Mouse (Mus musculus) embryonic facial prominence, embryonic 10.5 days (tissue): ENCODE data around the gene Rps6ka2. TPM values are rescaled to one million over a fixed set of nuclear protein-coding genes. Genes with fewer than 3 reads are reported as not detected.
"Not testable (repeated sequence)": the region's sequence is repeated elsewhere in the genome, so short reads cannot be mapped to it uniquely, and the experiment has no call there.

Experiments used
- DNase-seq: peaks from one replicate; pipeline ENCODE4 v3.0.0-alpha.2; 2017; ENCODE audit warnings: low spot score
- H3K27ac ChIP-seq: fragments of 300-500 bp; sonication (generic); replicated peaks from 2 replicates; pipeline ENCODE4 v1.5.1; 2016; ENCODE audit warnings: mild to moderate bottlenecking
- H3K27me3 ChIP-seq: fragments of 300-500 bp; sonication (generic); replicated peaks from 2 replicates; pipeline ENCODE4 v1.6.1; 2016; ENCODE audit warnings: low read depth, mild to moderate bottlenecking; ENCODE audit not compliant: poor library complexity, severe bottlenecking
- H3K36me3 ChIP-seq: fragments of 300-500 bp; sonication (generic); replicated peaks from 2 replicates; pipeline ENCODE4 v1.6.1; 2016; ENCODE audit warnings: mild to moderate bottlenecking, moderate library complexity
- H3K4me1 ChIP-seq: fragments of 300-500 bp; sonication (generic); 2 replicates; pipeline ENCODE4 v1.6.1; 2016
- H3K4me3 ChIP-seq: fragments of 300-500 bp; sonication (generic); 2 replicates; pipeline ENCODE4 v1.5.1; 2016; ENCODE audit warnings: mild to moderate bottlenecking, moderate library complexity
- H3K9me3 ChIP-seq: fragments of 300-500 bp; sonication (generic); 2 replicates; pipeline ENCODE4 v1.6.1; 2016; ENCODE audit warnings: mild to moderate bottlenecking
- WGBS: fragments of 180-500 bp; shearing (Covaris S2); methylation state at CpG from one replicate; pipeline ENCODE4 v1.1.7; 2016; 5-methylcytosine and 5-hydroxymethylcytosine counted together
- polyA plus RNA-seq: library from polyadenylated mRNA; unstranded; fragments of >200 nt; fragmentation: Nextera tagmentation; extraction: Ambion mirVana; gene quantifications from 2 replicates; pipeline ENCODE4 v1.2.1, GENCODE M21; 2016

Rps6ka2 gene
- 27.2 and 27.7 TPM in 2 replicates for polyA plus RNA-seq

DNA sequence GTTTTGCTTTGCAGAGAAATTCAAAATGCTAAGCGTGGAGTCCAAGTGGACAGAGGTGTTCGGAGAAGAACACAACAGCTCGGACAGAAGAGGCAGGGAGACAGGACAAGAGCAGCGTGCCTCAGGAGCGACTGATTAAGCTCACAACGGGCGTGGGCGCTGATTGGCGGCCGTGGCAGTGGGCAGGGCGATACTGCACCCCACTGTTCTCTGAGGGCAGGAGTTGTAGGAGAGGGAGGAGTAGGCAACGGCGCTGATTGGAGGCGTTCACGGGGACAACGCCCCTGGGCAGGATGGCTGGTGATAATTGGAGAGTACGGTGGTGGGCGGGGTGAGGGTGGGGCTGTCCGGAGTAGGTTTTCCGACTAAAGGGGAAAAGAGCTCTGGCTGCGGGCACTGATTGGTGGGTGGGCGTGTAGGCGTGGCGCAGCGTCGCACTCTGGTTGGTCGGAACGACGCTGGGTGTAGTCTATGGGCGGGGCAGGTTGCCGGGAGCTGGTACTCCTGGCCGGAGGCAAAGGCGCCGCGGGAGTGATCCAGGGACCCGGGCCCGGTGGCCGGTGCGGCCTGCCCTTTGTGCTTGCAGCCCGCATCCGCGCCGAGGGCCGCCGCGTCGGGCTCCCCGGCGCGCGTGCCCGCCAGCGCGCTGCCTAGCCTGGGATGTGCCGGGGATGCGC is at the start of gene Rps6ka2:
Gene Rps6ka2 (plus strand): TSS at position 489 of the 677 bp plus-strand sequence.
- no peaks in the 10 kb centered on the region for H3K27me3 ChIP-seq
- H3K4me3 ChIP-seq: peak within 1 kb of the TSS; percentile 80
- DNase-seq: peak; percentile 100
- H3K36me3 ChIP-seq: no peaks in the 10 kb centered on the region
- H3K9me3 ChIP-seq: no peaks in the 10 kb centered on the region
- H3K4me1 ChIP-seq: peaks cover 59% of the 10 kb centered on the region
- WGBS: under 1% methylated on average over 56 of the region's 56 CpGs
- H3K27ac ChIP-seq: peak within 1 kb of the TSS; percentile 91

DNA sequence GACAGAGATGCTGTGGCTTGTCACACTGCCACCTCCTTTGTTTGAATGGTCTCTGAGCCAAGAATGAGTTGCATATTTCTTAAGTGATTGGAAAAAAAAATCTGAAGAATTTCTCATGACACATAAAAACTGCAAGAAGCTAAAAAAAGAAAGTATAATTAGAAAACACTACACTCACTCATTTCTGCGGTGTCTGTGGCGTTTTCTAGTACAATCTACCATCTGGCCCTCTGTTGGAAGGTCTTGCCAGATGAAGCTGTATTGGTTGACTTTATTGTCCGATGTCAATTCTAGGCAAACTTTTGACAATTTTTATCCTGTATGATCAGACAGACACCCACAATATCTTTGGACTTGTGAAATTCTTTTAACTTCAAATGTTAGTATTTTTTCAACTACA is 49.1 kb upstream of the Rps6ka2 start:
- H3K4me3 ChIP-seq, H3K9me3 ChIP-seq, H3K4me1 ChIP-seq, H3K36me3 ChIP-seq, DNase-seq, H3K27me3 ChIP-seq, H3K27ac ChIP-seq: not testable (repeated sequence)
- 93% methylated on average over 3 of the region's 3 CpGs for WGBS

DNA sequence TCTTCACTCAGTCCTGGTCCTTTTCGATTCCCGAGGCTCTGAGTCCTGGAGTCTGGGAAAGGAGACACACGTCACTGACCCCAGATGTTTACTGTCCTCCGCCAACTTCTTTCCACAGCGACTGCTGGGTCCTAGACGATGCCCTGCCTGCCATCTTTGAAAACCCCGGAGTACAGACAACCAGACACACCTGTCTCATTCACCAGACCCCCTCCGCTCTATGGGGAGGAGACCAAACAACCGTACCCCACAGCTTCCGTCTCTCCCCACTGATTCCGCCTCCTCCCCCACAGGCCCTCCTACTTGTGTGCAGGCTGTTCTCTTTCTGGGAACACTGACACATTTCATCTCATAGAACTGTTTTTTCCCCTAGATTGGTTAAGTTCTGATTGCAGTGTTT is 47.4 kb upstream of the Rps6ka2 start:
- H3K4me3 ChIP-seq, H3K27me3 ChIP-seq, DNase-seq, H3K36me3 ChIP-seq, H3K4me1 ChIP-seq, H3K9me3 ChIP-seq, H3K27ac ChIP-seq: not testable (repeated sequence)
- 80% methylated on average over 11 of the region's 11 CpGs for WGBS

DNA sequence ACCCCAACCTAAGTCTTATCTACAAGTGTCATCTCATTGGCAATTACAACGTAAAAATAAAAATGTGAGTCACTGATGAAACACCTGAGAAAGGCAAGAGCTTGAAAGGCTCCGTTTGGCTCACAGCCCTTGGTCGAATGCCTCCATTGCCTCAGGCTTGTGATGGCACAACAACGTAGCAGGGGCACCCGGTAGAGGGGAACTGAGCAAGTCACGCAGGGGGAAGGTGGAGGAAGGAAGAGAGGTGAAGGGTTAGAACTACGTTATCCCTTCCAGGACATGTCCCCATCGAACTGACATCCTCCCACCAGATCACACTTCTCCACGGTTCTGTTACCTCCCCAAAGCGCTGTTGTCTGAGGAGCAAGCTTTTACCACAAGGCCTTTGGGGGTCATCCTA is 43.4 kb upstream of the Rps6ka2 start:
- not testable (repeated sequence) for H3K27ac ChIP-seq, H3K4me3 ChIP-seq, H3K36me3 ChIP-seq, DNase-seq, H3K9me3 ChIP-seq, H3K27me3 ChIP-seq, H3K4me1 ChIP-seq
- 71% methylated on average over 10 of the region's 10 CpGs for whole genome bisulfite sequencing

DNA sequence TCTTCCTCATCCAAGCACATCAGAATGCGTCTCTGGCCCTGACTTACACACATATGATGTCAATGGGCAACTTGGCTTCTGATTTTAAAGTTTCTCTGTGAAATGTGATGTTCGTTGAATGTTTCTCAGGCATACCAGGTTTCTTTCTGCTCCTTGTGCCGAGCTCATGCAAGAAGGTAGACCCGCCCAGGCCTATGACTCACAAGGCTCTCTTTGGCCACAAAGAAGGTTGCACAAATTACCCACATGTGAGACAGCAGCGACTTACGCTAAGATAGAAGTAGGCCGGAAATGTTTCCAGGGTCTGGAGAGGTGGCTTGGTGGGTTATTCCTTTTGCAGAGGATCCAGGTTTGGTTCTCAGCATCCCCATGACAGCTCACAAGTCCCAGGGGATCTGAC is 35.9 kb upstream of the Rps6ka2 start:
- H3K36me3 ChIP-seq, H3K4me3 ChIP-seq, DNase-seq, H3K27me3 ChIP-seq, H3K4me1 ChIP-seq, H3K9me3 ChIP-seq, H3K27ac ChIP-seq: not testable (repeated sequence)
- WGBS: no CpG with 5 or more reads among the region's 7 CpGs

DNA sequence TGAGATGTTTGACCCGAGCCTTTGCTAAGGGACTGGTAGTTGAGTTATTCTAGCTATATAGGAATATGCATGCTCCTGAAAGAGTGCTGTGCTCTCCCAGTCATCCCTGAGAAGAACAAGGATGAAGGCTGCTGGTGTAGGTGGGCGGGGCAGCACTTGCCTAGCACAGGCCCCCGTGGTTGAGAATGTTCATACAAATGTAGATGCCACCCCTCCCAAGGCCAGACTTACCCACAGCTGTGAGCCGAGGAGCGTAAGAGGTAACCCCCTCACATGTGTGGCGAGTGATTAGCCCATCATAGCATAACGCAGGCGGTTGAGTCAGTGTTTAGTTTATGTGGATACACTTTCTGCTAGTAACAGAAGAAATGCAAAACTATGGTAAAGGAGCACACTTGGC is 34.6 kb upstream of the Rps6ka2 start:
- not testable (repeated sequence) for H3K4me1 ChIP-seq, DNase-seq, H3K27me3 ChIP-seq, H3K36me3 ChIP-seq, H3K9me3 ChIP-seq, H3K4me3 ChIP-seq, H3K27ac ChIP-seq
- WGBS: 89% methylated on average over 7 of the region's 8 CpGs

DNA sequence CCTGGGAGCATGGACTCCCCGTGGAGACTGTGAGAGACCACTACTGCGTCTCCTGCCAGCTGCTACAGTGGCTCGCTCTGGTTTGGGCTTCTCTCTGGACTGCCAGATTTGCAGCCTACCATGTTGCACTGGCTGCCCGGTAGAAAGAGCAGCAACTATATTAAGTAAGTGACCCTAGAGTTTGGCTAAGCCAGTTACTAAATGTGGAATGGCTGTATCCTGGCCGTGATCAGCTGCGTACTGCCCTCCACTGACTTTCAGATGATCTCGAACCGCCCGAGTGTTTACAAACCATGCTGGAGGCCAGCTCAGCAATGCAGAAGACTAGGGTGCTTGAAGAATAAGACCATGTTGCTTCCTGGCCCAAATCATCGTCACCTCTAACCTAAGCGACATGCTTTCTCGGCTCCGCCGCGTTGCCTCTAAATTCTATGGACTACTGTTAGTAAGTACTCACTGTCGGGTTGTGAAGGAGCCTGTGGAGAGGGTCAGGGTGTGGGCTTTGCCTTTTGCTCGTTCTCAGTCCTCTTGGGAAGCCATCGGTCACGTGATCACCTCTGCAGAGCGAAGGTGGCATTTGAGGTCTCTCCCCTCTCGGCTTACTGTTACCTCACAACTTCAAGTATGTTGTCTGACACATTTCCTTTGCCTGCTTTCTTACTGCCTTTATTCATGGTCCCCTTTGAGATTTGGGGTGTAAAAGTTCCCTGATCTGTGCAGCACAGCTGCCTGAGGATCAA is 31.6 kb upstream of the Rps6ka2 start:
- Histone ChIP-seq H3K36me3 (no peaks in the 10 kb centered on the region), H3K4me3 (no peak overlapping the region), H3K4me1 (no peaks in the 10 kb centered on the region), H3K27ac (no peak overlapping the region), H3K27me3 (0 out of 2 replicates have a peak, but pooled peaks cover 8% of the 10 kb centered on the region), H3K9me3 (no peaks in the 10 kb centered on the region)
- WGBS: 84% methylated on average over 21 of the region's 21 CpGs
- DNase-seq: no peak

DNA sequence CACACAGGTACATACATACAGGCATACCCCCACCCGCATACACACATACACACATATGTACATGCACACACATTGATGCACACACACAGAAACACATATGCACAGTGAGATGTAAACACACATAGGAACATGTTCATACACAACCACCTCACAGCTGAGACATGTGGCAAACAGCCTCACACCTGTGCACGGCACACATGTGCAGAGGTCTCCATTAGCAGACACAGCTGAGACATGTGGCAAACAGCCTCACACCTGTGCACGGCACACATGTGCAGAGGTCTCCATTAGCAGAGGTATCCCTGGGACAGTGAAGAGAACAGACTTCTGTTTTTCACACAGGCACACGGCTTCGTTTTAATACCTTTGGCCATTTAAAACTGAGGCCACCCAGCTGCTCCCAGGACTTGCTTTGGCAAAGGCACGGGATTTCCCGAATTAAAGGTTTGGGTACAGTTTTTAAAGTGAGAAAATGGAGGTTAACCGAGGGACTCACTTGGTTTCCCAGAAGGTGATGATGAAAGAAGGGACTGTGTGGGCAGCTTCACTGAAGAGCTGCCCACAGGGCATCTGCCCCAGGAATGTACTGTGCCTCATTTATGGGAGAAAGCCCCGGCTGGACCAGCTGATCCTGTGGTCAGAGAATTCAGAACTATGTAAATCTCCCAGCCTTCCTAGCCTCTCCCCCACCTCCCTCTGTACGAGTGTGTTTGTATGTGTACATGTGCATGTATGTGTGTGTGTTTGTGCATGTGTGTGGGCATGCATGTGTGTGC is 29.3 kb upstream of the Rps6ka2 start:
- no peaks in the 10 kb centered on the region for H3K36me3 ChIP-seq
- H3K27me3 ChIP-seq: 0 out of 2 replicates have a peak, but pooled peaks cover 8% of the 10 kb centered on the region
- H3K9me3 ChIP-seq: no peaks in the 10 kb centered on the region
- peaks cover 7% of the 10 kb centered on the region for H3K4me1 ChIP-seq
- no peak overlapping the region for H3K4me3 ChIP-seq
- no peak for DNase-seq
- 81% methylated on average over 10 of the region's 10 CpGs for WGBS
- no peak overlapping the region for H3K27ac ChIP-seq

DNA sequence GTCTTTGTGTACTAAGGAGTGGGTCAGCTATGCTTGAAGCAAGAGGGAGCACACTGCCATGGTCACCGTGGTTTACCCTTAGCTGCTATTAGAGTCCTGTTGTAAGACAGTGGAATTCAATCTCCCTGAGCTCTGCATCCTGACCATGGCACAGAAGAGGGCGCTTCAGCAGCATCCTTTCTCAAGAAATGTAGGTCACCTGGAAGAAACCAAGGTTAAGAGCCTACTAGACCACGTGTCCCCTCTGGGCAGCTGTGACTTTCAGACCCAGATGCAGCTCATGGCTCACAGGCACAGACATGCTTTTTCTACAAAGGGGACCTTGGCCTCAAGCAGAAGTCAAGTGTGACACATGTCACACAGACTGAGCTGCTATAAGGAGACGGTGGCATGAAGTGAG is 27.5 kb upstream of the Rps6ka2 start:
- Histone ChIP-seq H3K27ac (no peak overlapping the region), H3K4me1 (peaks cover 7% of the 10 kb centered on the region), H3K4me3 (no peak overlapping the region), H3K36me3 (no peaks in the 10 kb centered on the region), H3K9me3 (no peaks in the 10 kb centered on the region), H3K27me3 (0 out of 2 replicates have a peak, but pooled peaks cover 8% of the 10 kb centered on the region)
- DNase-seq: no peak
- WGBS: 62% methylated on average over 4 of the region's 4 CpGs

DNA sequence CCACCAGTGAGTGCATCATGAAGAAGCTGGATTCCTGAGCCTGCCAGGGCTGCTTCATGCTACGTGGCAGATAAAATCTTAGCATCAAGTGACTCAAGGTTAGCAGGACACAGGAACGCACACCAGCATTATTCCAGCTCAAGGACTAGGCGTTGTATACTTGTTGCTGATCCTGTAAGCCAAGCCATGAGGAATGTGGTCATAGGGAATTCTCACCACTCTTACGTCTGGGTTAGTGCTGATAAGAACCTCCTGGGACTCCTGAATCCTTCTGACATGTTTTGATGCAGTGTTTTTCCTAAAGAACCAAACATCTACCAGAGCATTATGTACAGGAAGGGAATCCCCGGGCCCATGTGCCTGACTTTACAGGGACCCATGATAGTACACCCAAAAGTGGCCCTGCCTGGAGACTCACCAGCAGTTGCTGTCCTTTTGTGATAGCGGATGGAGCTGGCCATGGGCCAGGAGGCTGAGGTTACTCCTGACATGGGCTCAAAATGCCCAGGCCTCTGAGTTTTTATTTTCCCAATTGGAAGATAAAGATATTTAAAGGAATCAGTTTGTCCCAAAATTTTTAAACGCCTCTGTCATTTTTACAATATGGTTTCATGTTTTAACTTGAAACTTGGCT is 25.9 kb upstream of the Rps6ka2 start:
- H3K4me3 ChIP-seq: no peak overlapping the region
- no peak overlapping the region for H3K27ac ChIP-seq
- peaks cover 10% of the 10 kb centered on the region for H3K4me1 ChIP-seq
- 84% methylated on average over 7 of the region's 7 CpGs for WGBS
- H3K9me3 ChIP-seq: no peaks in the 10 kb centered on the region
- DNase-seq: no peak
- H3K27me3 ChIP-seq: 0 out of 2 replicates have a peak, but pooled peaks cover 8% of the 10 kb centered on the region
- no peaks in the 10 kb centered on the region for H3K36me3 ChIP-seq

DNA sequence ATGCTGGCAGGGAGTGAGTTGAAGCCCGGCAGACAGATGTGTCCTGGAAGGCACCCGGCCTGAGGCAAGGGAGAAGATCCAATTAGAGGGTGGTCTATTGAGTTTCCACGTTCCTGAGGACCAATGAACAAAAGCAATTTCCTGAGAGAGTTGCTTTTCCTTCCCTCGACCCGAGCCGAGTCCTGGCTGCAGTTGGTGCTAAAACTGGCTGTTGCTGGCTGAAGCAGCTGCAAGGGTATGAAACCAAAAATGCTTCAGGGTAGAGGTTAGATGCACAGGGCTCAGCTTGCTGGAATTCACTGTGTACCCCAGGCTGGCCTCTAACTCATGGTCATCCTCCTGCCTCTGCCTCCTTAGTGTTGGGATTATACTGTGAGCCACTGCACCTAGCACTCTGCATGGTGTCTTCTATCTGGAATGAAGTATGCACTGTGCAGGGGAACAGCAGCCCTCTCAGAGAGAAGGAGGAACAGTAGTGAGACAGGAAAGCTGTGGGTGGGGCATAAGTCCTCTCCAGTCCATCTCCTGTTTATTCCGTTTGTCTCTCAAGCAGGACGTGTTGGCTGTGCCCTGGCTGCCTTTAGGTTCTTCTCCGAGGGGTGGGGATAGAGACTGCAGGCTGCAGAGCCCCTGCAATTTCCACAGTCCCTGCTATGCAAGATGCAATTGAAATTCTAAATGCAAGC is 24.4 kb upstream of the Rps6ka2 start:
- Histone ChIP-seq H3K4me3 (no peak overlapping the region), H3K4me1 (peaks cover 10% of the 10 kb centered on the region), H3K27ac (no peak overlapping the region), H3K36me3 (no peaks in the 10 kb centered on the region), H3K27me3 (0 out of 2 replicates have a peak, but pooled peaks cover 8% of the 10 kb centered on the region), H3K9me3 (no peaks in the 10 kb centered on the region)
- 41% methylated on average over 9 of the region's 9 CpGs for WGBS
- DNase-seq: no peak

DNA sequence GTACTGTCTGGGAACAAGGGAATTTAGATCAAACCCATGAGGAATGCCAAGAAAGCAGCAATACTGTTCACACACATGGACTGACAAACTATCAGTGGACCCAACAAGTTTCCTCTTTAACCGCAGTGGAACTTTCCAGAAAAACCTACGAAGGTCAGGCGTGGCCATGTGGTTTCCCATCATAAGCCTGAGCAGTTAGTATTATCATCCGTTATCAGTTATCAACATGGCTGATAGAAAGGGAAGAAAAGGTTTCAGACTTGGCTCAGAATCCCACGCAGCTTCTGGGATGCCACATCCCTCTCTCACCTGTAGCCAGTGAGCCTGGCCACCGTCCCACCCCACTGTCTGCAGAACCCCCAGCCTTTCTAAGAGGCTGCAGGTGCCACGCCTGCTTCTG is 23.4 kb upstream of the Rps6ka2 start:
- Histone ChIP-seq H3K36me3 (no peaks in the 10 kb centered on the region), H3K27me3 (0 out of 2 replicates have a peak, but pooled peaks cover 5% of the 10 kb centered on the region), H3K27ac (no peak overlapping the region), H3K9me3 (no peaks in the 10 kb centered on the region), H3K4me1 (peaks cover 10% of the 10 kb centered on the region), H3K4me3 (no peak overlapping the region)
- no peak for DNase-seq
- WGBS: 91% methylated on average over 7 of the region's 7 CpGs
